Mouse (Mus musculus) kidney, embryonic 14.5 days (tissue): ENCODE results near the gene Ddit4l. TPM values are rescaled to one million over a fixed set of nuclear protein-coding genes. Genes with fewer than 3 reads are reported as not detected.
A peak's percentile ranks its signal among the peaks of the same experiment; 100 is the strongest.
"Not testable (repeated sequence)": the region's sequence is repeated elsewhere in the genome, so short reads cannot be mapped to it uniquely, and the experiment has no call there.

ENCODE experiments used
- ATAC-seq: fragments of 200-750 bp; cut with Nextera tagmentation; 2 replicates; pipeline ENCODE4 v1.8.0; 2017; ENCODE audit warnings: moderate number of reproducible peaks, mild to moderate bottlenecking, moderate TSS enrichment, moderate library complexity; ENCODE audit not compliant: low FRiP score, low TSS enrichment
- H3K27ac ChIP-seq: fragments of 300-500 bp; sonication (generic); 2 replicates; pipeline ENCODE4 v1.5.1; 2014; ENCODE audit warnings: low read depth, mild to moderate bottlenecking, low read length, moderate library complexity, mixed read lengths
- H3K27me3 ChIP-seq: fragments of 300-500 bp; sonication (generic); 2 replicates; pipeline ENCODE4 v1.6.1; 2014; ENCODE audit warnings: mild to moderate bottlenecking, low read length; ENCODE audit not compliant: control insufficient read depth, insufficient read depth
- H3K36me3 ChIP-seq: fragments of 300-500 bp; sonication (generic); 2 replicates; pipeline ENCODE4 v1.6.1; 2014; ENCODE audit warnings: low read length, mixed read lengths; ENCODE audit not compliant: control insufficient read depth, insufficient read depth
- H3K4me1 ChIP-seq: fragments of 300-500 bp; sonication (generic); 2 replicates; pipeline ENCODE4 v1.6.1; 2014; ENCODE audit warnings: low read length, mixed read lengths; ENCODE audit not compliant: control insufficient read depth, insufficient read depth
- H3K4me2 ChIP-seq: fragments of 300-500 bp; sonication (generic); replicated peaks from 2 replicates; pipeline ENCODE4 v1.6.1; 2014; ENCODE audit warnings: low read depth, mild to moderate bottlenecking, low read length
- H3K4me3 ChIP-seq: fragments of 300-500 bp; sonication (generic); 2 replicates; pipeline ENCODE4 v1.5.1; 2014; ENCODE audit warnings: mild to moderate bottlenecking, low read length
- H3K9ac ChIP-seq: fragments of 300-500 bp; sonication (generic); 2 replicates; pipeline ENCODE4 v1.6.1; 2014; ENCODE audit warnings: low read depth, mild to moderate bottlenecking, low read length, moderate library complexity
- H3K9me3 ChIP-seq: fragments of 300-500 bp; sonication (generic); 2 replicates; pipeline ENCODE4 v1.6.1; 2016; ENCODE audit warnings: low read length; ENCODE audit not compliant: control insufficient read depth
- WGBS: fragments of 180-500 bp; shearing (Covaris S2); extraction: QIAGEN DNeasy Blood & Tissue Kit; methylation state at CpG from one replicate; pipeline ENCODE4 v1.1.7; 2014; 5-methylcytosine and 5-hydroxymethylcytosine counted together
- polyA plus RNA-seq: library from polyadenylated mRNA; unstranded; fragments of >200 nt; fragmentation: Nextera tagmentation; extraction: Ambion mirVana; gene quantifications from 2 replicates; pipeline ENCODE4 v1.2.1, GENCODE M21; 2014

Gene Ddit4l
- polyA plus RNA-seq, 1 experiment from 2014 or later: 13.5 TPM

- no peaks in the 10 kb centered on the region for H3K27me3 ChIP-seq
- H3K9ac ChIP-seq: no peak overlapping the region
- H3K9me3 ChIP-seq: no peaks in the 10 kb centered on the region
- no peak overlapping the region for H3K4me3 ChIP-seq
- WGBS: 29% methylated on average over 8 of the region's 8 CpGs
- H3K36me3 ChIP-seq: no peaks in the 10 kb centered on the region
- H3K4me1 ChIP-seq: no peaks in the 10 kb centered on the region
- ATAC-seq: no peak
- H3K4me2 ChIP-seq: no peak overlapping the region
- no peak overlapping the region for H3K27ac ChIP-seq
Observed at GRCm38 (mm10) chr3:137642137-137642536, 20.7 kb downstream of the Ddit4l start.

DNA sequence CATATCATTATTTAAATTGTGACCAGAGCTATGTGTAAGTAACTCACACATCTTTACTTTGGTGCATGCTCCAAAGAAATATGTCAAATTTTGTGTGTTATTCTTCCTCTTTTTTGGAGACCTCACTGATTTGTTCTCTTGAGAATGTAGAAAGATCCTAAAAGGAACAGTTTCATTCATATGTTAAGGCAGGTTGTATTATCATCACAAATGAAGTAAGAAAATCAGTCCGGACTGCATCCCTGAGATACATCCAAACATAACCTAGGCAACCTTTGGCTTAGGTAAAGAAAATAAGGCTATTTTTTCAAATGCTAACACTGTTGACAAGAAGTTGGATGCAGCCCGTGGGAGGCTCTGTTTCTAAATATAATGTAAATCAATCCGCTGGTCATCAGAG, 21.2 kb downstream of the Ddit4l start:
- Histone ChIP-seq H3K4me3 (no peak overlapping the region), H3K27me3 (no peaks in the 10 kb centered on the region), H3K9me3 (no peaks in the 10 kb centered on the region), H3K4me2 (no peak overlapping the region), H3K36me3 (no peaks in the 10 kb centered on the region), H3K4me1 (no peaks in the 10 kb centered on the region), H3K9ac (no peak overlapping the region), H3K27ac (no peak overlapping the region)
- 51% methylated on average over 3 of the region's 3 CpGs for WGBS
- ATAC-seq: no peak

- H3K9ac ChIP-seq: no peak overlapping the region
- no peak overlapping the region for H3K4me3 ChIP-seq
- ATAC-seq: no peak
- no peaks in the 10 kb centered on the region for H3K27me3 ChIP-seq
- no peaks in the 10 kb centered on the region for H3K4me1 ChIP-seq
- no peaks in the 10 kb centered on the region for H3K36me3 ChIP-seq
- no peak overlapping the region for H3K27ac ChIP-seq
- H3K4me2 ChIP-seq: no peak overlapping the region
- 96% methylated on average over 3 of the region's 3 CpGs for WGBS
- H3K9me3 ChIP-seq: no peaks in the 10 kb centered on the region
Observed at GRCm38 (mm10) chr3:137644081-137644480, 22.7 kb downstream of the Ddit4l start.

- Histone ChIP-seq H3K4me2 (no peak overlapping the region), H3K27ac (no peak overlapping the region), H3K9me3 (no peaks in the 10 kb centered on the region), H3K27me3 (no peaks in the 10 kb centered on the region), H3K4me3 (no peak overlapping the region), H3K4me1 (no peaks in the 10 kb centered on the region), H3K36me3 (no peaks in the 10 kb centered on the region), H3K9ac (no peak overlapping the region)
- 10% methylated on average over 6 of the region's 6 CpGs for WGBS
- ATAC-seq: no peak
Observed at GRCm38 (mm10) chr3:137644947-137645346, 23.5 kb downstream of the Ddit4l start.

DNA sequence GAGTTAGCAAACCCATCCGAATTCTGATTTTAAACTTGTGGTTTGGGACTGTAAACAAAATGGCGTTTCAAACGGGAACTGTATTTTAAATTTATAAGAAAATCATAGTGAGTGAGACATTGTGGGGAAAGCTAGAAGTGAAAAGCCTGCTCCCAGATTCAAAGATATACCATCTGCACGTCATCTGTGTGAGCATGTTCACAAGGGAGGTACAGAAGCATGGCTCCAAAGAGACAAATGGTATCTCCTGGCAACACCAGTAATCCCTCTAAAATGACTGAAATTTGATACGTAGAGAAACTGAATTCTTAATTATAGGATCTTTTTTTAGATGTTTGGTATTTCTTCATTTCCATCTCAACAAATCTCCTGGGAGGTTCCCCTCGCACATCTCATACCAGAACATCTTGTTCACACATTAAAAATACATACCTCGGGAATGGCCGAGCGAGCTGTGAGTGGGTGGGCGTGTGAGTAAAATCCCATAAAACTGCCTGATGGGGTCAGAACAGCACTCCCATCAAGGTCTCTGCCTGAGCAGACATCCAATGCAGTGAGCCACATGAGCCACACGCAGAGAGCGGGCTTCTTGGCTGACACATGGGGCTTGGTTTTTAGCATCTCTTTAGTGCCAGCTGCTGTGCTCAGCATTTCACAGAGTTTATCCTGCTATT, 26.2 kb downstream of the Ddit4l start:
- H3K36me3 ChIP-seq: no peaks in the 10 kb centered on the region
- H3K4me2 ChIP-seq: no peak overlapping the region
- no peaks in the 10 kb centered on the region for H3K4me1 ChIP-seq
- H3K9ac ChIP-seq: no peak overlapping the region
- no peaks in the 10 kb centered on the region for H3K27me3 ChIP-seq
- ATAC-seq: peak; percentile 43; the same call in 1 of the 2 replicates
- 52% methylated on average over 12 of the region's 12 CpGs for WGBS
- H3K4me3 ChIP-seq: no peak overlapping the region
- no peaks in the 10 kb centered on the region for H3K9me3 ChIP-seq
- no peak overlapping the region for H3K27ac ChIP-seq

DNA sequence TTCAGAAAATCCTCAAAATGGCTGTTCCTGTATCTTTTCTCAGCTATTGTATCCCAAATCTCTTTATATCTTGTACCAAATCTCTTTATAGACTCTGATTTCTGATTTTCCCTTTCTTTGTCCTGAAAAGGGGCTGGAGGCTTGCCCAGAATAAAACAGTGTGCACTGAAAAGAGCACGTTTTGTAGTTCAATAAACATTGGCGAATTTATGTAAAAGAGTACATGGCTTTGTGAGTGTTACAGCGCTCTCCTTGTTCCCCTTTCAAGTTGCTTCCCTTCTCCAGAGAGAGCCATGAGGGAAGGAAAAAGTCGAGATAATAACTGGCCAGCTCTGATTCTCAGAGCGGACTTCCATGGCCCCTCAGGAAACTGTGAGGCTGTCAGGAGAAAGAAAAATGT, 27.7 kb downstream of the Ddit4l start:
- 82% methylated on average over 5 of the region's 5 CpGs for WGBS
- H3K4me2 ChIP-seq: no peak overlapping the region
- no peaks in the 10 kb centered on the region for H3K9me3 ChIP-seq

GRCm38 (mm10) chr3:137652853-137653252, 31.4 kb downstream of the Ddit4l start:
- H3K4me2 ChIP-seq: no peak overlapping the region
- H3K27me3 ChIP-seq: no peaks in the 10 kb centered on the region
- no peak overlapping the region for H3K27ac ChIP-seq
- H3K4me3 ChIP-seq: no peak overlapping the region
- no peak for ATAC-seq
- no peaks in the 10 kb centered on the region for H3K4me1 ChIP-seq
- no peak overlapping the region for H3K9ac ChIP-seq
- no peaks in the 10 kb centered on the region for H3K36me3 ChIP-seq
- 95% methylated on average over 2 of the region's 2 CpGs for WGBS
- H3K9me3 ChIP-seq: no peaks in the 10 kb centered on the region

More for the DNA sequence above, 27.7 kb downstream of the Ddit4l start:
- Histone ChIP-seq H3K9ac (no peak overlapping the region), H3K4me1 (no peaks in the 10 kb centered on the region), H3K27me3 (no peaks in the 10 kb centered on the region), H3K36me3 (no peaks in the 10 kb centered on the region), H3K4me3 (no peak overlapping the region), H3K27ac (no peak overlapping the region)
- ATAC-seq: no peak

- H3K27ac ChIP-seq, H3K9me3 ChIP-seq, H3K4me1 ChIP-seq, ATAC-seq, H3K4me3 ChIP-seq, H3K9ac ChIP-seq, H3K36me3 ChIP-seq, H3K27me3 ChIP-seq, H3K4me2 ChIP-seq: not testable (repeated sequence)
- WGBS: no CpG with 5 or more reads among the region's 3 CpGs
Observed at GRCm38 (mm10) chr3:137671224-137671623, 49.8 kb downstream of the Ddit4l start, which contains the start of gene Gm21962. TSS of gene Gm21962 (plus strand) at chr3:137671524.
